Mouse (Mus musculus) forebrain, embryonic 12.5 days (tissue): Measurements from ENCODE around the gene Mrap. TPM values are rescaled to one million over a fixed set of nuclear protein-coding genes. Genes with fewer than 3 reads are reported as not detected.

Experiments
- ATAC-seq: fragments of 200-750 bp; cut with Nextera tagmentation; 2 replicates; pipeline ENCODE4 v1.8.0; 2017; ENCODE audit warnings: moderate TSS enrichment; ENCODE audit not compliant: low FRiP score
- H3K27ac ChIP-seq: fragments of 300-500 bp; sonication (generic); 2 replicates; pipeline ENCODE4 v1.5.1; 2016; ENCODE audit warnings: mild to moderate bottlenecking
- H3K27me3 ChIP-seq: fragments of 300-500 bp; sonication (generic); 2 replicates; pipeline ENCODE4 v1.6.1; 2016; ENCODE audit warnings: mild to moderate bottlenecking
- H3K36me3 ChIP-seq: fragments of 300-500 bp; sonication (generic); replicated peaks from 2 replicates; pipeline ENCODE4 v1.6.1; 2016; ENCODE audit warnings: mild to moderate bottlenecking
- H3K4me1 ChIP-seq: fragments of 300-500 bp; sonication (generic); 2 replicates; pipeline ENCODE4 v1.6.1; 2016
- H3K4me2 ChIP-seq: fragments of 300-500 bp; sonication (generic); 2 replicates; pipeline ENCODE4 v1.6.1; 2016; ENCODE audit warnings: mild to moderate bottlenecking, moderate library complexity
- H3K4me3 ChIP-seq: fragments of 300-500 bp; sonication (generic); replicated peaks from 2 replicates; pipeline ENCODE4 v1.5.1; 2016; ENCODE audit warnings: mild to moderate bottlenecking
- H3K9ac ChIP-seq: fragments of 300-500 bp; sonication (generic); 2 replicates; pipeline ENCODE4 v1.6.1; 2016; ENCODE audit warnings: mild to moderate bottlenecking
- H3K9me3 ChIP-seq: fragments of 300-500 bp; sonication (generic); 2 replicates; pipeline ENCODE4 v1.6.1; 2016
- WGBS: fragments of 180-500 bp; shearing (Covaris S2); methylation state at CpG from one replicate; pipeline ENCODE4 v1.1.7; 2016; 5-methylcytosine and 5-hydroxymethylcytosine counted together
- polyA plus RNA-seq: library from polyadenylated mRNA; unstranded; fragments of >200 nt; fragmentation: Nextera tagmentation; extraction: Ambion mirVana; gene quantifications from 2 replicates; pipeline ENCODE4 v1.2.1, GENCODE M21; 2016

Mrap gene
- polyA plus RNA-seq, 1 experiment from 2014 or later: not detected

- no peaks in the 10 kb centered on the region for H3K4me1 ChIP-seq
- no peak overlapping the region for H3K4me2 ChIP-seq
- peaks cover 76% of the 10 kb centered on the region for H3K36me3 ChIP-seq
- ATAC-seq: no peak
- H3K27me3 ChIP-seq: no peaks in the 10 kb centered on the region
- no peak overlapping the region for H3K9ac ChIP-seq
- WGBS: 93% methylated on average over 8 of the region's 8 CpGs
- no peak overlapping the region for H3K4me3 ChIP-seq
- no peak overlapping the region for H3K27ac ChIP-seq
- H3K9me3 ChIP-seq: no peaks in the 10 kb centered on the region
Observed at GRCm38 (mm10) chr16:90798446-90798845, 60.4 kb downstream of the Mrap start.

- Histone ChIP-seq H3K4me1 (no peaks in the 10 kb centered on the region), H3K9ac (no peak overlapping the region), H3K27ac (no peak overlapping the region), H3K27me3 (no peaks in the 10 kb centered on the region), H3K36me3 (peaks cover 75% of the 10 kb centered on the region), H3K9me3 (no peaks in the 10 kb centered on the region), H3K4me2 (no peak overlapping the region), H3K4me3 (no peak overlapping the region)
- ATAC-seq: no peak
- WGBS: 91% methylated on average over 5 of the region's 5 CpGs
Observed at GRCm38 (mm10) chr16:90798848-90799247, 60.8 kb downstream of the Mrap start.

Other genes with a start within 250 kb of the Mrap start
- 80.1 and 82.0 TPM in 2 replicates for gene Mis18a, start 10.8 kb upstream of the Mrap start, polyA plus RNA-seq
- gene Urb1, start 72.2 kb downstream of the Mrap start, polyA plus RNA-seq: 13.6 and 13.9 TPM in 2 replicates
- 2.6 and 3.6 TPM in 2 replicates for gene Eva1c, start 88.5 kb downstream of the Mrap start, polyA plus RNA-seq
- gene Cfap298, start 196.9 kb downstream of the Mrap start, polyA plus RNA-seq: 49.6 and 51.0 TPM in 2 replicates